Mouse (Mus musculus) kidney, adult 11 months (tissue): ENCODE data around the gene Gm8232.
"Not testable (repeated sequence)": the region's sequence is repeated elsewhere in the genome, so short reads cannot be mapped to it uniquely, and the experiment has no call there.

Experiments
- DNase-seq: peaks from one replicate; pipeline ENCODE4 v3.0.0; 2022

Gm8232 gene

DNA sequence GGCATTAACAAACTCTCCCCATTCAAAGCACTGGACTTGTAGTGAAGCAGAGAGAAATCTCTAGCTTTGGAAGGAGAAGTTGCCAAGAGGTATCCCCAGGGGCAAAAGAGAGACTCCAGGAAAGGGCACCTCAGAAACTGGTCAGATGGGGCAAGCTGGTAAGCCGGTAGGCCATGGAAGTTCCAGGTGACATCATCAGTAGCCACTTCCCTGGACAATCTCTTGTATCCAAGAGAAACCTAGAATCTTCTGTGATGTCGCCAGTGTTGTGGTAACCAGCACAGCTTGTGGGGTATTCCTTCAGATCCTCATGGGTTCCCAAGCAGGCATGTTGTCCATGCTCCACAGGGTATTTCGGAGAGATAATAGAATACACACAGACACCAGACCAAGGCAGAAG lies at the start of gene Gm8232:
TSS of gene Gm8232 (plus strand) at position 301 of the 400 bp plus-strand sequence.
- DNase-seq, result not testable (repeated sequence)

DNA sequence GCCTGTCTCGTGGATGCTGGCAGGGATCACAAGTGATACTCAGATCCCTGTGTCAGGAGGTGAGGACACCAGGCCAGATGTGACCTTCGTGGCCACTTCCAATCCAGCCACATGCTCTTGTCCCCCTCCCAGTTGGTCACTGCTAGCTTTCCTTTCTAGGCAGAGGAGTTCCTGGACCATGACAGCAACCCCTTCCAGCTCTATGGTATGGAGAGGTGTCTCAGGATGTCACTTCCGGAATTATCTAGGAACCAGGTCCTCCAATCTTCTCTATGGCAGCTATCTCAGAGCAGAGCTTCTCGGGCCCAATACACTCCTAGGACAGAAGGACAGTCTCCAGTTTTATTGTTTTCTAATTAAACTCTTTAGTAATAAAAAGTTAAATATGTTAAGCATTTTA lies 49.2 kb upstream of the Gm8232 start:
- DNase-seq, result not testable (repeated sequence)

DNA sequence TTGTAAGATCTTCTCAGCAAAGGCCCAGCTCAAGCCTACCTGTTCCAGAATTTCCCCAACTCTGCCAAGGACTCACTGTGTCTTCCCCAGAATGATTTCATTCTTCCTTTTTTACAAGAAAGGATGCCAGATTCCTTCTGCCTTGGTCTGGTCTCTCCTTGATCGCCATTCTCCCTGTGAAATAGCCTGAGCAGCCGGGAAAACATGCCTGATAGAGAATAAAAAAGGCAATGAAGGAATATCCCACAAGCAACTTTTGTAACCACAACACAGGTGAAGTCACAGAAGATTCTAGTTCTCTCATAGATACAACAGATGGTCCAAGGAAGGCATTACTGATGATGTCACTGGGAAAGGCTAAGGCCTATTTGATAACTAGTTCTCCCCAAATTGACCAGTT lies 22.8 kb upstream of the Gm8232 start, which contains the start of gene Gm3371:
TSS of gene Gm3371 (minus strand) at position 101 of the 400 bp plus-strand sequence.
- DNase-seq, result not testable (repeated sequence)
